In genomic region chr3:97898381-97898780, GRCm38 (mm10) we compare ENCODE assay signal across 29 mouse cellular contexts. TPM values are rescaled to one million over a fixed set of nuclear protein-coding genes. Genes with fewer than 3 reads are reported as not detected.
DNase-seq lines count a peak whose midpoint lies in the region; ATAC-seq and TF ChIP-seq lines count a peak whose summit lies in the region.
"Had no signal": no experiment of that assay in that cellular context is flagged by ENCODE, and none has a peak within 500 bp of the region (broad histone marks: within the 10 kb centered on the region; RNA-seq: fewer than 3 reads in every experiment).

No protein-coding gene starts in this region.

- no peak overlapping the region for H3K9ac ChIP-seq in midbrain, embryonic 11.5 days (ENCODE audit: low read length)
- H3K9ac ChIP-seq: embryonic facial prominence, embryonic 12.5 days; embryonic facial prominence, embryonic 15.5 days; forebrain, embryonic 12.5 days; forebrain, embryonic 15.5 days; heart, embryonic 13.5 days; hindbrain, embryonic 14.5 days had no signal

- DNase-seq in embryo, embryonic 10.5 days (ENCODE audit: low spot score): peak; percentile 35
- no peak for DNase-seq in embryo, embryonic 9.5 days (ENCODE audit: extremely low spot score)
- peak; percentile 21 for DNase-seq in midbrain, embryonic 11.5 days (ENCODE audit: low spot score, missing footprints)
- DNase-seq in midbrain, embryonic 10.5 days (ENCODE audit: low spot score): no peak
- DNase-seq in lung, postnatal 36 days: no peak
- DNase-seq: adrenal gland, adult 2 months; adrenal gland, postnatal 14 days; cerebellum, adult 11 months; cerebellum, adult 2 months; cerebellum, adult 9-11 months; cerebellum, postnatal 25 days; gastrocnemius, postnatal 25 days; heart, adult 2 months; heart, postnatal 14 days; heart, postnatal 4 days; kidney, adult 18-20 months had no signal

- TF ChIP-seq POLR2A in embryonic fibroblast, embryonic 13.5 days (IDR thresholded peaks at IDR 0.05; ENCODE audit: low read depth, low read length): no peak

- no peak for TF ChIP-seq CTCF in embryonic fibroblast, embryonic 13.5 days (IDR thresholded peaks at IDR 0.05; ENCODE audit: borderline replicate concordance, insufficient read depth, low read length)

- ATAC-seq in midbrain, embryonic 11.5 days (ENCODE audit: low FRiP score): no peak
- no peak for ATAC-seq in monocyte, adult 5-6 weeks (replicated peaks; ENCODE audit: insufficient number of reproducible peaks, low FRiP score, low TSS enrichment, poor library complexity, severe bottlenecking)
- ATAC-seq: forebrain, embryonic 15.5 days; hindbrain, postnatal 0 days; inflammation-experienced regulatory T-cells, adult 6 months; Patski had no signal

- no peak overlapping the region for H3K27ac ChIP-seq in midbrain, embryonic 11.5 days (ENCODE audit: low read depth, low read length)
- no peak overlapping the region for H3K27ac ChIP-seq in midbrain, embryonic 10.5 days (replicated peaks)
- H3K27ac ChIP-seq in embryonic fibroblast, embryonic 13.5 days (ENCODE audit: insufficient read depth, low read length): peak overlapping the region; percentile 55
- H3K27ac ChIP-seq: embryonic facial prominence, embryonic 12.5 days; embryonic facial prominence, embryonic 15.5 days; forebrain, embryonic 12.5 days; forebrain, embryonic 15.5 days; heart, adult 2 months; heart, embryonic 10.5 days; heart, embryonic 13.5 days; hindbrain, embryonic 14.5 days; hindbrain, postnatal 0 days had no signal

- H3K4me1 ChIP-seq in midbrain, embryonic 11.5 days (ENCODE audit: control insufficient read depth, insufficient read depth, low read length): peaks cover 9% of the 10 kb centered on the region
- H3K4me1 ChIP-seq in midbrain, embryonic 10.5 days: peaks cover 19% of the 10 kb centered on the region
- peaks cover 8% of the 10 kb centered on the region for H3K4me1 ChIP-seq in embryonic fibroblast, embryonic 13.5 days (ENCODE audit: control insufficient read depth, insufficient read depth, low read length)

- no peak overlapping the region for H3K4me2 ChIP-seq in midbrain, embryonic 11.5 days
- H3K4me2 ChIP-seq: embryonic facial prominence, embryonic 12.5 days; embryonic facial prominence, embryonic 15.5 days; forebrain, embryonic 12.5 days; forebrain, embryonic 15.5 days; heart, embryonic 13.5 days; hindbrain, embryonic 14.5 days had no signal

- WGBS in midbrain, embryonic 11.5 days: 69% methylated on average over 3 of the region's 3 CpGs
- WGBS in midbrain, embryonic 10.5 days: 70% methylated on average over 3 of the region's 3 CpGs

- no peaks in the 10 kb centered on the region for H3K27me3 ChIP-seq in midbrain, embryonic 11.5 days (ENCODE audit: control insufficient read depth, insufficient read depth, low read length)
- H3K27me3 ChIP-seq in midbrain, embryonic 10.5 days (ENCODE audit: low read depth, poor library complexity, severe bottlenecking): no peaks in the 10 kb centered on the region
- H3K27me3 ChIP-seq: embryonic facial prominence, embryonic 12.5 days; embryonic facial prominence, embryonic 15.5 days; forebrain, embryonic 15.5 days; Patski had no signal

- H3K9me3 ChIP-seq in midbrain, embryonic 11.5 days (ENCODE audit: control insufficient read depth, low read length): no peaks in the 10 kb centered on the region
- no peaks in the 10 kb centered on the region for H3K9me3 ChIP-seq in midbrain, embryonic 10.5 days (replicated peaks)
- H3K9me3 ChIP-seq: embryonic facial prominence, embryonic 12.5 days; embryonic facial prominence, embryonic 15.5 days; forebrain, embryonic 12.5 days; forebrain, embryonic 15.5 days; heart, embryonic 10.5 days; heart, embryonic 13.5 days had no signal

- no peak overlapping the region for H3K4me3 ChIP-seq in midbrain, embryonic 11.5 days (ENCODE audit: low read depth, low read length)
- no peak overlapping the region for H3K4me3 ChIP-seq in midbrain, embryonic 10.5 days
- no peak overlapping the region for H3K4me3 ChIP-seq in embryonic fibroblast, embryonic 13.5 days (ENCODE audit: insufficient read depth, low read length)
- H3K4me3 ChIP-seq: embryonic facial prominence, embryonic 12.5 days; embryonic facial prominence, embryonic 15.5 days; erythroblast, embryonic 14.5 days; forebrain, embryonic 12.5 days; forebrain, embryonic 15.5 days; heart, adult 2 months; heart, embryonic 10.5 days; heart, embryonic 13.5 days had no signal

- no peaks in the 10 kb centered on the region for H3K36me3 ChIP-seq in midbrain, embryonic 11.5 days (ENCODE audit: control insufficient read depth, insufficient read depth, low read length)
- H3K36me3 ChIP-seq in midbrain, embryonic 10.5 days: no peaks in the 10 kb centered on the region
- H3K36me3 ChIP-seq: embryonic facial prominence, embryonic 12.5 days; embryonic facial prominence, embryonic 15.5 days; forebrain, embryonic 12.5 days; forebrain, embryonic 15.5 days; heart, embryonic 10.5 days; heart, embryonic 13.5 days had no signal

RNA-seq across cellular contexts. Expression of gene Sec22b, which starts 2.6 kb away (rescaled TPM):
- 122 and 127 TPM in 2 replicates for polyA plus RNA-seq in midbrain, embryonic 11.5 days (2014; fragmentation: Nextera tagmentation; extraction: Ambion mirVana)
- 111 and 116 TPM in 2 replicates for polyA plus RNA-seq in midbrain, embryonic 10.5 days (2016; fragmentation: Nextera tagmentation; extraction: Ambion mirVana)
- 123 and 140 TPM in 2 replicates for polyA plus RNA-seq in embryonic fibroblast, embryonic 13.5 days (2011; ENCODE audit: insufficient read length, low read depth, missing spikeins)
- 37.7 to 62.2 TPM (median 46.2 TPM) in 3 replicates for total RNA-seq in monocyte, adult 5-6 weeks (2017)

RNA-seq across cellular contexts. Expression of gene Pde4dip, which starts 9.9 kb away (rescaled TPM):
- polyA plus RNA-seq in midbrain, embryonic 11.5 days (2014; fragmentation: Nextera tagmentation; extraction: Ambion mirVana): 27.6 and 29.1 TPM in 2 replicates
- polyA plus RNA-seq in midbrain, embryonic 10.5 days (2016; fragmentation: Nextera tagmentation; extraction: Ambion mirVana): 18.5 and 22.8 TPM in 2 replicates
- 43.1 and 56.1 TPM in 2 replicates for polyA plus RNA-seq in embryonic fibroblast, embryonic 13.5 days (2011; ENCODE audit: insufficient read length, low read depth, missing spikeins)
- 16.0 to 25.4 TPM (median 16.5 TPM) in 3 replicates for total RNA-seq in monocyte, adult 5-6 weeks (2017)

Comparison
In these comparisons a context has a peak if more than half of its experiments do, and no peak if none do; other contexts are left out.
1. DNase-seq: peak in embryo, embryonic 10.5 days (single experiment) and midbrain, embryonic 11.5 days (single experiment); none in embryo, embryonic 9.5 days (single experiment), midbrain, embryonic 10.5 days (single experiment) and lung, postnatal 36 days (single experiment).